Mouse (Mus musculus) frontal cortex, adult 2 months (tissue): ENCODE data around the gene Mgat5. TPM values are rescaled to one million over a fixed set of nuclear protein-coding genes. Genes with fewer than 3 reads are reported as not detected.
A peak's percentile ranks its signal among the peaks of the same experiment; 100 is the strongest.

ENCODE experiments used
- DNase-seq, 2 experiments: peaks; one replicate each; pipeline ENCODE4 v3.0.0; 2022; ENCODE audit warnings: low spot score in 1 of 2; ENCODE audit errors: extremely low spot score in 1 of 2
- polyA plus RNA-seq: library from polyadenylated mRNA; depleted of rRNA; stranded (reverse); fragments of >200 nt; gene quantifications from 2 replicates; pipeline ENCODE4 v1.2.3, GENCODE M21; 2012

Gene Mgat5
- polyA plus RNA-seq, 1 experiment, result 36.0 TPM

DNA sequence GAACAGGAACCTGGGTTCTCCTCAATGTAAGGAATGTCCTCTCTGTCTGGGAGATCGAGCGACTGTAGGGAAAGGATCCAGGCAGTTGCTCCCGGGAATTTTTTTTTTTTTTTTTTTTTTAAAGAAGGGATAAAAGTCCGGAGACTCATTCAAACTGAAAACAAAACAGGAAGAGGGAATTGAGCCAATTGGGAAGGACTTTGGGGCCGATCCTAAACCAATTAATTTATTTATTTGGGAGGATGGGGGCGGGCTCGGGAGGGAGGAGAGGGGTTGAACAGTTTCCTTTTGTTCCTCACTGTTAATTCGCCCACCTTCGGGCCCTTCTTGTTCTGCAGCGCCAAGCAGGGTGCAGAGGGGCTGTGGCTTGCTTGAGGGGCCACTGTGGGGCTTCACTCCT is 278.1 kb downstream of the Mgat5 start:
- DNase-seq, result no peak

DNA sequence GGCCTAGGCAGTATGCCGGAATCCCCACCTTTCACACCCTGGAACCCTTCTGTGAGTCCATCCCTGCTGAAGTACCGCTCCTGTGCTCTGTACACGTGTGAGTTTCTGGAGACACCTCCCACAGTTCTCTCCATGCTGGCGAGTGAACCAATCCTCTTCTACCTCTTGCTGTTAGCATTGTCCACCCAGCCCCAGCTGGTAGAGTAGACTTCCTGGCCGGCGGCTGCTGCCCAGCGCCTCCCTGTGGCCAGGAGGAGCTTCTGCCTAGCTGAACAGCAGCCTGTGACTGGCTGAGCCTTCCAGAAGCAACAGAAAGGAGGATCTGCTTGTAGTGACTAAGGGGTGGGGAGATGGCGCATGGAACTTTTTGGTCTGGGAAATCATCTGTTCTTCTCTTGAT is 279.4 kb downstream of the Mgat5 start:
- DNase-seq, result peak in 1 of 2 experiments; percentile 25

DNA sequence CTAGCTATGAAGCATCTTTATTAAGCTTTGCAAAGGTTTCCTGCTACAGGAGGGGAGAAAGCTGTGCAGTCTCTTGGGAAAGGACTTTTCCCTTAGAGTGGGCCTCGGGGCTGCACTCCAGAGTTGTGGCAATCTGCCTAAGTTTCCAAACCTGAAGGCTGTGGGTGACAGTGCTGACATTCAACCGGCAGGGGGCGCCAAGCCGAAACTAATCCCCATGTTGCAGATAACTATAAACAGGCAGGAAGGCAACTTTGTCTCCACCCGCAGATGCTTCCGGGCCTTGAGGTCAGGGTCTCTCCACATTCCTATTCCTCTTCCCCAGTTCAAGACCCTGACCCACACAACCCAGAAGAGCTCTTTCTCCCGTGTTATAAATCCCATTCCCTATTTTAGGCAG is 280.0 kb downstream of the Mgat5 start:
- DNase-seq, result peak in 1 of 2 experiments; percentile 69

DNA sequence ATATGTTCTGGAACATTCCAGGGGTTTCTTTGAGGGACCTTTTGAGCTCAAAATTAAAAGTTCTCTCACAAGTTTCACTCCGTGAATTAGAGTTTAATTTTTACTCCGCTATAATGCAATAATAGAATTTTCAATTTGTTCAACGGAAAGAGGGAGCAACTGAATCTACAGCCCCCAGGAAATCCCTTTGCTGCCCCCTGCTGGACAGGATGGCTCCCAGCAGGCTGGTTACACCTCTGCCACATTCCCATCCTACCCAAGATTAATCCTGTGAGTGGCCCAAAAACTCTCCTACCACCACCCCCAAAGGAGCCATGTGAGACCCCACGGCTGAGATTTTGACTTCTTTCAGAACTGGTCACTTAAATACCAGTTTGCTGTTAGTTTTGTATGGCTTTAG is 282.3 kb downstream of the Mgat5 start:
- peak in 1 of 2 experiments; percentile 67 for DNase-seq

GRCm38 (mm10) chr1:127496737-127497543 is 292.1 kb downstream of the Mgat5 start:
- peak in 1 of 2 experiments; percentile 63 for DNase-seq

GRCm38 (mm10) chr1:127498746-127499145 is 293.9 kb downstream of the Mgat5 start:
- no peak for DNase-seq

DNA sequence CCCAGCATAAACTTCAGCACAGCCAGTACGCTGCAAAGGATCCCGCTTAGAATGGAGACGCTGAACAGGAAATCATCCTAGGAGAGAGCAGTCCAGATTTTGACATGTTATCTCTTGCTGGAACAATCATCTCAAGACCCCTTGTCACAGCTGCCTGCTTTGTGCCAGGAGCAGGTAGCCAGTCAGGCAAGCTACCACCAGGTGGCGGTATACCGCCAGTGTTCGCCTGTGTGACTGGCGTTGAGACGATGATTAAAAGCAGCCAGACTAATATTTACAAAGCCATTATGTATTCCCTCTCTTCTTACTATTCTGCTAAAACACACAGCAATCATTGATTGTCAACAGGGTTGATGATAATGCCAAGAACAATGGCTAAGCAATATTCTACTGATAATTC is 295.4 kb downstream of the Mgat5 start:
- peak in 1 of 2 experiments; percentile 92 for DNase-seq

DNA sequence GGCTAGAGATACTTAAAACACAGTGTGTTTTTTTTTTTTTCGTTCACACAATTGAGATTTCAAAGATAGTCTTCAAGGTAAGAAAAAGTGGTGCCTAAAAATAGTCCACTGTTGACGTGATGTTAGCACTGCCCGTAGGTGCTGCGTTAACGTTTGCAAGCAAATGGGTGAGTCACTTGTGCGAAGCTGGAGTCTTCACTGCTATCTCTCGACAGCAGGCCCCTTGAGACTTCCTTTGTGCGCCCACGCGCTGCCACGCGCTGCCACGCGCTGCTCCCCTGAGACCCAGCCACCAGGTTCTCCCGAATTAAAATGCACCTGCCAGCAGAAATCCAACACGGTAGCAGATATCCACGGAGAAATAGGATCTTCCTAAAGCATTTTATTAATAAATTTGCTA is 295.9 kb downstream of the Mgat5 start:
- peak in 1 of 2 experiments; percentile 44 for DNase-seq

DNA sequence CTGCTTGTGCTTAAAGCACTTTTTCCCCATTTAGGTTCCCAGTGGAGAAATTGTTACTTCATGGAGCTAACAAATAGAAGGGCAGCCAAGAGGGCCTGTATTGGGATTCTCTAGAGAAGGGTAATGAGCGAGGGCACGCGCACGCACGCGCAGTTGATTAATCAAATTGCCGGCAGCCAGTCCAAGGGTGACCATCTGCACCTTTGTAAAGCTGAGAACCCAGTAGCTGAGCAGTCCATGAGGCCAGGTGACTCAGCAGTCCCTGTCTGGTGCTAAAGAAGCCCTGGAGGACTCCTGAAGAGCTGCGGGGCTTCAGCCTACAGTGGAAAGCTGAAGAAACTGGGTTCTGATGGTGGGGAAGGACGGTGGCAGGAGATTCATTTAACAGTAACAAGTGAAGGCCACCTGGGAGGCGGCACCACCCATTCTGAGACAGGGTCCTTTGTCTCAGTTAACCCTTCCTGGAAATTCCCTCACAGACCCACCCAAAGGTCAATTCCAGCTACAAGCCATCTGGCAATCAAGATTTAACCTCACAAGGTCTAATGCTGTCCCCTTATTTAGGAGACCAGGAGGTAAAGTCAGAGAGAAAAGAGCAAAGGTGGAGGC is 302.3 kb downstream of the Mgat5 start:
- DNase-seq, result no peak

- no peak for DNase-seq
These were observed 303.4 kb downstream of the Mgat5 start for GRCm38 (mm10) chr1:127508067-127508739.

GRCm38 (mm10) chr1:127508921-127509320 is 304.1 kb downstream of the Mgat5 start:
- DNase-seq, result no peak

DNA sequence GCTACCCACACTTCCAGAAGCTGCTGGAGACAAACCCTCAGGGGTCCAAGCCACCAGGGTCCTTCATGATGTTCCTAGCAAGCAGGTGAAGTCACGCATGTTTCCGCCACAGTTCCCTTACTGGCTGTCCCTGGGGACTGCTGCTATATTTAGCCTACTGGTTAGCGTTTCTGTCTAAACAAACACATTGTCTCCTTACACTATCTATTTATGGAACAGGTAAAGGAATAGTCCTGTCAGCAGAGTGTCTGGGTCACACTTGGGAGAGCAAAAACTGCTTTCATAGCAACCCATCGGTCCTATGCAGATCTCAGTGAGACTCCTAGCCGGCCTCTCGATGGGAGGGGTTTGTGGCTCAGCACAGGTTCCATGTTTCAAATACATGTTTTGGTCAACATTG is 306.5 kb downstream of the Mgat5 start:
- no peak for DNase-seq

GRCm38 (mm10) chr1:127512709-127513108 is 307.9 kb downstream of the Mgat5 start:
- DNase-seq, result no peak

GRCm38 (mm10) chr1:127513140-127513539 is 308.3 kb downstream of the Mgat5 start:
- no peak for DNase-seq

- DNase-seq, result no peak
These were observed 308.8 kb downstream of the Mgat5 start for GRCm38 (mm10) chr1:127513664-127514063.

- DNase-seq, result no peak
These were observed 309.7 kb downstream of the Mgat5 start for GRCm38 (mm10) chr1:127514479-127514878.

- DNase-seq, result no peak
These were observed 310.1 kb downstream of the Mgat5 start for GRCm38 (mm10) chr1:127514888-127515287.

DNA sequence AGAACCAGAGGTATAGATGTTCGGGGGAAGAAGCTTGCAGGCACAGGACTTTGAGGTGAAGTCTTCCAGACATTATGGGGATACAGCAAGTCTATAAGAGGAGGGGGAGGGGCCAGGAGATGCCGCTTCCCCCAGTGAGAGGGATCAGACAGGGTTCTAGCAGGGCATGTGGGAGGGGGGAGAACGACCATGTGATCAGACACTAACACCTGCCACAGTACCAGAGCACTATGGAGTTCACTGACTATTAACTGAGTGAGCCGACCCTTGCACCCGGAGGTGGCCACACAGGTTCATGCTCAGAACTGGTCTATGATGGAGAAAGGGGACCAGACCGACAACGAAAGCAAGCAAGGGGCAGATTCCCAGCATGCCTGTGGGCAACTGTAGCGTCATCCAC is 318.5 kb downstream of the Mgat5 start:
- no peak for DNase-seq

DNA sequence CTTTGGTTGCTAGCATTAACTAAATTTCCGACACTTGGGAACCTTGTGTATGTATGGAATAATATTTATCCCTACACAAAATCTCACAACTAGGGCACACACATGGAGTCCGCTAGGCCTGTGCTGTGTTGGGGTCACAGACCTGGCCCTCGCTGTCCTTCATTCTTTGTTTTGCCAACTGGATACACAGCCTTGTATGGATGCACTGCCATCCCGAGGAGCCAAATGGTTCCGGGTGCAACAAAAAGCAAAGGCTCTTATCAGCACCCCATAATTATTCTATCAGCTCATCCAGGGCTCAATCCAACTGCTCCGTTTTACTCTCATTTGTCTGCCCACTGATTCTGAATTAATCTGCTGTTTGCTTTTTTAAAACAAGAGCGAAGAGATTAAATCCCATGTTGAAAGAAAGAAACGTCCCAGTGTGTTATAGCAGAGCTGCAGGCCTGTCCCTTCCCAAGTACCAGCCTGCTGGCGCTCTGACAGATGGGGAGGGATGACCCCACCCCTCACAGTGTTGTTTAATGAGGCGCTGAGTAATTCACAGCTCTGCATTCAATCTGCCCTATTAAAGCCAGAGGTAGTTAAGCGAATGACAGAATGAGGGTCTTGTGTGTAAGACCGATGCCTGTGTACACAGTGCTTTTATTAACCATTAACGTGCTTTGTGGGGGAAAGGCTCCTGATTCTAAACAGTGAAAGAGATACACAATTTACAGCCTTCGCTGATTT is 326.2 kb downstream of the Mgat5 start:
- DNase-seq, result peak in 1 of 2 experiments; percentile 27

DNA sequence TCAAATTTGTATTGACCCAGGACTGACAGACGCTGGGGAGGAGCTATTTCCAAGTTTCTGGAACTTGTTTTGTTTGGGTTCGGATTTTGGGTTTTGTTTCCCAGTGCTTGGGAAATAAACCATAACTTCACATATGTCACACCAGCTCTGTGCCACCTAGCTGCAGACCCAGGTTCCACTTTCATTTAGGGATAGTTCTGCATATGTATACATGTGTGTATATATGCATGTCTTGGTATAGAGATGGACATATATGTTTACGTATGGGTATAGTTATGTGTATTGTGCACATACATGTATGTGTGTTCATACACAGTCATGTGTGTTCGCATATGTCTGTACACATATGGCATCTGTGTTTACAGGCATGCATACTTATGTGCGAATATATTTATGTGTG is 326.9 kb downstream of the Mgat5 start:
- DNase-seq, result no peak

- DNase-seq, result no peak
These were observed 331.6 kb downstream of the Mgat5 start for GRCm38 (mm10) chr1:127536448-127536847.
